Mouse (Mus musculus) cerebellum, postnatal 14 days (tissue): ENCODE data around the gene Cldn20.

Source experiments
- DNase-seq, 2 experiments: peaks; one replicate each; pipeline ENCODE4 v3.0.0; 2021; ENCODE audit warnings: mixed read lengths in 2 of 2

The Cldn20 gene

GRCm38 (mm10) chr17:3532254-3532653, at the start of gene Cldn20:
Gene Cldn20 (plus strand): TSS chr17:3532554.
- DNase-seq, result no peak

GRCm38 (mm10) chr17:3483091-3483490, 49.3 kb upstream of the Cldn20 start:
- DNase-seq, result no peak

- DNase-seq, result no peak
Observed at GRCm38 (mm10) chr17:3485851-3486250, 46.5 kb upstream of the Cldn20 start.

DNA sequence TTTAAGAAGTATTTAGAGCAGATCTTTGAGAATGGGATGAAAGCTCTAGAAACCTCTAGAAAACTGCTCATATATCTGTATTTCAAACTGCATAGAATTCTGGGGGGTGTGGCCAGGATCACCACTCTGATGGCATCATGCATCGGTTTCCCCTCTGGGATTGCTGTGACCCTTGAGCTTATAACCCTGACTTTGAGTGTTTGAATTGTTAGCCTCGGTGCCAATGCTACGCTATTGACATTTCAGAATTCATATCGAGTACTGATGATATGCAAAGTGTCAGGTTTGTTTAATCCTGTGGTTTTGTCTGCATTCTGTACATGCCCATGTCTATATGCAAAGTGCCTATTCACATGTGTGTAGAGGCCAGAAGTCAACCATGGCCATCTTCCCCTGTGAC, 45.1 kb upstream of the Cldn20 start:
- no peak for DNase-seq

DNA sequence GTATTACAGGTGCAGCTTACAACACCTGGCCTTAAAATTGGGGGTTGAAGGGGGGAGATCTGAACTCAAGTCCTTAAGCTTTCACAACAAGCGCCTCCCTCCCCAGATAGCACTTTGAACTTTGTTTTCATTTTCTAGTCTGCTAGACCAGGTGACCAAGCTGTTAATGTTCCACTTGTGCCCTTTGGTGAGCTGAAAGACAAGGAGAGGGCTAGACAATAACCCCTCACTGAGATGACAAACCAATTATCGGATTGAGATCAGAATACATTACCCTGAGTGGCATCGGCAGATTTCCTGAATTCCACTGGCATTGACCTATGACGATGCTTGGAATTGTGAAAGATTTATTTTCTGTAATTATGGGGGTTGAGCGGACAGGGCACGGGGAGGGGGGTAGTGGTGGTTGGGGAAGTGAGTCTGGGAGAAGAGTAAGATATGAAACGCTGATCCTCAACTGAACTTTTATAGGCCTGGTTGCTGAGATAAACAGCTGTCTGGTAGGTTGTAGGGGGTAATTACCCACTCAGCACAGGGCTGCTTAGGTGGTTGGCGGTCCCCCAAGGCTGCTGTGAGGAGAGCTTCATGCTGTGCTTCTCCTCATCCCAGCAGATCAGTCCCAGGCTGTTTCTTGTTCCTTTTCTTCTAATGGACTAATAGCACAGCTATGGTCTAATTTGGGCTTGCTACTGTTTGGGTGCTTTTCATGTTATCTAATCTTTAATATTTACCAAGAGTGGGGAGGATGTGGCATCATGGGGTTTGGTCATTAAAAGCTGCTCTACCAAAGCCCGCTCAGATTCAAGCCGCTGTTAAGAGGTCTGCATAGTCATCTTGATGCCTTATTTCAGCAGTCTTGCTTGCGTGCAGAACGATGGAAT, 44.4 kb upstream of the Cldn20 start:
- no peak for DNase-seq

- DNase-seq, result no peak
Observed at GRCm38 (mm10) chr17:3490216-3490895, 42.0 kb upstream of the Cldn20 start.

DNA sequence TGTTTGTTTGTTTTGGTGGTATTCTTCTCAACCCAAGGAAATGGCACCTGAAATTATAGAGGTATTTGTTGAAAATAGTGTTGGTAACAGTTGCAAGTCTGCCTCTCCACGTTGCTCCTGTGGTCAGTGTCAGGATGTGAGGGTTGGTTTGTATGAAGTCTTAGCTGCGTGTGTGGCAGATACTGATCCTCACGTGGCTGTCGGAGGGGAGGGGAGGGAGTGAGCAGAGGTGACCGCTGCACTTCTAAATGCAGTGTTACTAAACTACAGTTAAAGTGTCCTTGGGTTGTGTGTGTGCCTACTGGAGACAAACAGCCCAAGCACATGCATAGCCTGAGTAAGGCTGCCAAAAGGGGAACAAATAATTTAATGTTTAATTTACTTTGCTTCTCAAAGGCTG, 41.3 kb upstream of the Cldn20 start:
- no peak for DNase-seq

- peak; percentile 35 to 40 for DNase-seq
Observed at GRCm38 (mm10) chr17:3491667-3492066, 40.7 kb upstream of the Cldn20 start.

- no peak for DNase-seq
Observed at GRCm38 (mm10) chr17:3495576-3495975, 36.8 kb upstream of the Cldn20 start.

GRCm38 (mm10) chr17:3496080-3496479, 36.3 kb upstream of the Cldn20 start:
- no peak for DNase-seq

GRCm38 (mm10) chr17:3498086-3498485, 34.3 kb upstream of the Cldn20 start:
- peak; percentile 24 to 76 for DNase-seq

DNA sequence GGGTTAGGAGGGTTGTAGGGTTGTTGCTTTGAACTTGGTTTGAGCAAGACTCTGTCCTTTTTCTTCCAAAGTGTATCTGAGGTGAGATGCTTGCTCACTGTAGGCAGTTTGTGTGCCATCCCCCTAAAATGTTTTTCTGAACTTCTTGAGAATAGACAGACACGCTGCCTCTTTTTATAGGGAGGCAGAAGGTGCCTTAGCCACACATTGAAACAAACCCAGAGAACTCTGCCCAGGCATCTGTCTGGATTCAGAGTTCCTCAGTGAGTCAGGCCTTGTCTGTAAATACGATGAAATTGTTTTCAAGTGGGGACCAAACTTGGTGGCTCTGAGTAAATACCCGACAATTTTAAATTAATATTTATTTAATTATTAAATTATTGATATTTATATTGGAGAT, 33.8 kb upstream of the Cldn20 start:
- DNase-seq, result no peak

- no peak for DNase-seq
Observed at GRCm38 (mm10) chr17:3499468-3499867, 32.9 kb upstream of the Cldn20 start.

- no peak for DNase-seq
Observed at GRCm38 (mm10) chr17:3500076-3500475, 32.3 kb upstream of the Cldn20 start.

DNA sequence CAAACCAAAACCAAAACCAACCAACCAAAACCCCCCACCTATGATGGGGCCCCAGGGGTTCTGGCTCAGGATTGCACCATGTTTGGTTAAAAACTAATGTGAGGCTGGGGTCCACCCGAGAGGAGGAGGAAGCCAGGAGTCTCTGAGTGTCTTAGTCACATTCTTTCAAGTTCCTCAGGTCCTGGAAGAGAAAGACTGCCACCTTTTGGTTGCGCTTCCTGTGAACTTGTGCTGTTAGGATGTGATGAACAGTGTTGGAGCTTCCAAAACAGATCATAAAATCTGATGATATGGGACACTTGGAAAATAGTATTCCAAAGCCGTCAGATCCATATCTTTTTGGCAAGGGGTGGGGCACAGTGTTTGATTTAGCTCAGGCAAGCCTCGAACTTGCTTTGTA, 31.4 kb upstream of the Cldn20 start:
- no peak for DNase-seq

DNA sequence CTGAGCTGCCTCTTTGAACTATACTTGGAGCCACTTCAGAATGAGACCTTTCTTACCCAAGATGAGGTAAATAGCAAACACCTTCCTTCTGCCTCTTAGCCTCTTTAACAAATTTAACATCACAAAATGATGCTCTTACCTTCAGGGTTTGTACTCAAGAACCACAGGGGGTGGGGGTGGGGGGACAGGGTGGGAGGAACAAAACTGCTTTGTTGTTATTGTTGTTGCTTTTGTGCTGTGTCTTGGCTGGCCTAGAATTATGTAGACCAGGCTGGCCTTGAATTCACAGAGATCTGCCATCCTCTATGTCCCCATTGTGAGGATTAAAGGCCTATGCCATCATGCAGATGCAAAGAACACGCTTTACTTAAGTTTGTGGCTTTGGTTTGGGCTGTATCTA, 26.6 kb upstream of the Cldn20 start:
- no peak for DNase-seq

DNA sequence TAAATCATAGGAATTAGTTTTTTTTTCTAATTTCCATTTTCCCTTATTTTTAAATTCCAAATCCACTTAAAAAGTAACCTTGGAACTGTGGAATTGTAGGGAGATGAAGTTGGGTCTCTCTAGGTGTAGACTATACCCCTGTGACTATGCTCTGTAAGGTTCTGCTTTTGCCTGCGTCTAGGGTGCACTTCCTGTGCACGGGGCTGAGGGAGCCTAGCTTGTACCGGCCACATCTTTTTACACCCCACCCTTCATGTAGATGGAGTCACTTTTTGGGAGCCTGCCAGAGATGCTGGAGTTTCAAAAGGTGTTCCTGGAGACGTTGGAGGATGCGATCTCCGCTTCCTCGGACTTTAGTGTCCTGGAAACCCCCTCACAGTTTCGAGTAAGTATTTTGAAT, 25.8 kb upstream of the Cldn20 start:
- no peak for DNase-seq

DNA sequence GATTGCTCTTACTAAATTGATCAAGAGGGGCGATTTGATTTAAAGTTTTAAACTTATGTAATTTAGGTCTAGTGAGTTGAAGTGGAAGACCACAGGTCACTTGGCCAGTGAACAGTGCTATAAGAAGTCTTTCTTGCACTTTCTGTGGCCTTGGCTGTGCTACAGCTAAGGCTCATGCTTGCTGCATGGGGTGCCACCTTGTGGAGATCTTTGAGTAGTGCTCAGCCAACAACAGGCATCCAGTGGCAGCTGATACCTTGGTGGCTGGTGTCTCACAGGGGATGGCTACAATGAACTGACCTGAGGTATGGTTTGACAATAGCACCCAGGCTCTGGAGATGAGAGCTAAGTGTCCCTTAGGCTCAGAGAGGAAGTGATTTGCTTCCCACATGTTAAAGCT, 22.5 kb upstream of the Cldn20 start:
- peak; percentile 81 to 84 for DNase-seq

GRCm38 (mm10) chr17:3514316-3514715, 18.0 kb upstream of the Cldn20 start:
- no peak for DNase-seq

DNA sequence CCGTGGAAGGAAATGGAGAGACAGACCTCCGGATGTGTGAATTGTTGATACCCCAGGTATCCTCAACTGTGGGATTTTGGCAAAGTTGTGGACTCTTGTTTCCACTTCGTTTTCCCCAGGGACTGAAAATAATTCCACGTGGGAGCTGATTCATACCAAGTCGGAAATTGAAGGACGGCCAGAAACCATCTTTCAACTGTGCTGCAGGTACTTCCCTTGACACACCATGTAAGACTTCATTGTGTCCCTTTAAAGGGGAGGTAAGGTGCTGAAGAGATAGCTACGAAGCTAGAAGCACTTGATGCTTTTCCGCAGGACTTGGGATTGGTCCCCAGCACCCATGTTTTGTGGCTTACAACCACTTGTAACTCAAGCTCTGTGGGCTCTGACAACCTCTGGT, 16.5 kb upstream of the Cldn20 start:
- no peak for DNase-seq

DNA sequence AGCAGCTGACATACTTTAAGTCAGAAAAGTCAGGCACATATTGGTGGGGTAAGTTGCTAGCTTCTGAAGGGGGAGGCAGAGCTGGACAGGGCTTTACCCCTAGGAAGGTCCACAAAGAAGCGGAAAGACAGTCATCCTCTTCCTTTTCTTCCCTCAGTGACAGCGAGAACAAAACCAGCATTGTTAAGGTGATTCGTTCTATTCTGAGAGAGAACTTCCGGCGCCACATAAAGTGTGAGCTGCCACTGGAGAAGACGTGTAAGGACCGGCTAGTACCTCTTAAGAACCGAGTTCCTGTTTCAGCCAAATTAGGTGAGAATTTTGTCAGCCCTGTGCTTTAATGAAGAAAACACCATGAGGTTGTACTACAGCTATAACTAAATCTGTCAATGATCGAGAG, 15.9 kb upstream of the Cldn20 start:
- no peak for DNase-seq

GRCm38 (mm10) chr17:3520344-3520743, 12.0 kb upstream of the Cldn20 start:
- no peak for DNase-seq

DNA sequence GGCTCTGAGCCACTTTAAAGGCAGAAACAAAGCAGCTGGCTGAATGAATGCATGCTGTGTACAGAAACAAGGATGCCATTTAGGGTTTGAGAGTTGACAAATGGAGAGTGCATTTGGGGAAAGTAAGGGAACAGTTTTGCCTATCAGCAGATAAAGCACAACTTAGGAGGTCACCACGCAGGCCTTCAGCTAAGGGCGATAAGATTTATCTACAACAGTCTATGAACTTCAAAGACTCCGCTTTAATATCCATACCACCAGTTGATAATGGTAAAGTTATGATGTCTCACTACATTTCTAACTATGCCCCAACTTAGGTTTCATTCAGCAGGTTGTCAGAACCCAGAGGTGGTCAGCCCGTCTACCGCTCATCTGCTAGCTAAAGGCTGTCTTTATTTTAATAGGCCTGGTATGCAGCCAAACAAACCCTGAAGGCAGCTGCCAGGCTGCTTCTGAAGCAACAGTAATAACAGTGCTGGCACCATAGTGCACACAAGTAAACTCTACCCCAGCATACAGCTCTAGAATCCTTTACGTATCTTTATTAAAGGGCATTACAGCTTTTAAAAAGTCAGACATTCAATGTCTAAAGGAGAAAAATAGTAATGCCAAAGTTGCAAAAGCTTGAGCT, 4.4 kb upstream of the Cldn20 start:
- no peak for DNase-seq

DNA sequence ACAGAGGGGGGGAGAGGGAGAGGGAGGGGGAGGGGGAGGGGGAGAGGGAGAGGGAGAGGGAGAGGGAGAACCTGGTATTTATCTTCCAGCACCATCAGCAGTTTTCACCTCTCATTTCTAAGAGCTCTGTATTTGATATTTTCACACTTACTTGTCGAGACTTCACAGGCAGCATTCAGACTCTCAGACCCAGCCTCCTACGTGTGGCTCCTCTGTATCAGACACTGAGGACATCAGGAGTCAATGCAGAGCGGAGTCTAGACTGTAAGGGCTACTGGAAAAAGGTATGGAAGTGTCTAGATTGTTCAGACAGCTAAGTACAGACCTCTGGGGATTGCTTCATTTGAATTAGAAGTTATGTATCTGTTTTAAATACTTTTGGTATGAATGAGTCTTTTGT, 2.8 kb upstream of the Cldn20 start:
- DNase-seq, result no peak
